Mouse (Mus musculus): ENCODE data around the gene Magi2. TPM values are rescaled to one million over a fixed set of nuclear protein-coding genes. Genes with fewer than 3 reads are reported as not detected.

The Magi2 gene
- total RNA-seq, 2 experiments from 2014 or later = 92.3 to 96.4 TPM

GRCm38 (mm10) chr5:20334549-20334948 lies 1107.7 kb downstream of the Magi2 start:
- no peak for DNase-seq (ENCODE audit: low spot score in 2 of 2)

DNA sequence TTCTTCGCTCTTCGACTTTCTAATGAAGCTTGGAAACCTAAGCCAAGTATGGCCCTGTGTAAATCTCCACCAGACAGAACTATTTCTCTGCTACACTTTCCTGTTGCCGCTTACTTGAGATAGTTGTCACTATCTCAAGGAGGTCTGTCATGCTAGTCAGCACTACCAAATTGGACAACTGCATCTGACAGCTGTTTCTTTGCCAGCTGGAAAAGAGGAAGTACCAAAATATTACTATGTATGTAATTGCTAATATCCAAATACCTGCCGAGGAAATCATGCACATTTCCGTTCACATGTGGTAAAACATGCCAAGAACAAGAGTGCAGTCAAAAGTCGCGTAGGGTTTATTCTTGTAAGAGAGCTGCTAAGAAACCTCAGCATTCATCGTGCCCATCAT lies 1126.1 kb downstream of the Magi2 start:
- DNase-seq (ENCODE audit: low spot score in 2 of 2) = no peak

DNA sequence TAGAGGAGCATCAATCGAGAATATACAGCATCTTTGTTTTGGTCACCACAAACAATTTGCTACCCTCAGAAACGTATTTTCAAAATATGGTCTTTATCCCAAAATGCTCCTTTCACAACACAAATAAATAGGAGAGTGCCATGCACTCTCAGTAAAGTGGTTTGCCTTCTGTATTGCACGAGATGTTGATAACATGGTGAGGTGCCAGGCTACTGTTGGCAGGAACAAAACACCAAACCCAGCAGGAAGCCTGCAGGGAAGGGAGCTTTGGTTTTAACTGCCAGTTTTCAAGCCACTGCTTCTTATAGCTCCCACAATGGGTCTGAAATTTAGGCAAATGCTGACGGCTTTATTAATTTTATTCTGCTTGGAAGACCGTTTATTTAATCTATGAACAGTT lies 1131.6 kb downstream of the Magi2 start:
- DNase-seq (ENCODE audit: low spot score in 2 of 2) = peak in 1 of 2 experiments; percentile 43

DNA sequence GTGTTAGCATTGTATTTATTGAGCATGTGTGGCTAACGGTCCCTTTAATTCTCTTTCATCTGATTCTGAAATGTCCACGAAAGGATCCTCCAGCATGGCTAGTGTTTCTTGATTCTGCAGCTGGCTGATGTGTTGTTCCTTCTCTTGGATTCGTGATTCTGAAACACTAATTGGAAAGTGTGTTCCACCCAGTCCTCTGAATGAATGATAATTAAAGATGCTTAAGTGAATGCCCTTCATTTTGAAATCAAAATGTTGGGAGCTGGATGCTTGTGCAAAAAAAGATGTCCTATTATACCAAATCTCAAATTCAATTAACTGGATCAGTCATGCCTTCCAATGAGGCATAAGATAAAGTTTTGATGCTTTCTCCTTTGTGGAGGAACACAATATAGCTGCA lies 1132.2 kb downstream of the Magi2 start:
- no peak for DNase-seq (ENCODE audit: low spot score in 2 of 2)

GRCm38 (mm10) chr5:20362154-20362553 lies 1135.3 kb downstream of the Magi2 start:
- DNase-seq (ENCODE audit: low spot score in 2 of 2) = no peak

DNA sequence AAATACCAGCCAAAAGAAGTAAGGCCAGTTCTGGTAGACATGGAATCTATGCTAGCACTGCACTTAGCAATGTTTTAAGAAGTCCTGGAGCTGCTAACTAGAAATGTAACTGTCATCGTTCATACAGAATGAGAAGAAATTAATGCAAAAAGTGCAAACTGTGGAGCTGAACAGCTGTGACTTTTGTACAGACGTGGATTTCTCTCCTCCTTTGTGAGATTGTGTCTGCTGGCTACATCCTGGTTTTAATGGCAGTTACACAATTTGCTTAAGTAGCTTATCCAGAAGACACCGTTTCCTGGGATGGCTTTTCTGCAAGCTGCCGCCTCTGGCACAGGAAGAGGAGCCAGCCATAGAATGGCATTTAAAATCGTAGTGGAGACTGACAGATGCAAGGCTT lies 1136.4 kb downstream of the Magi2 start:
- no peak for DNase-seq (ENCODE audit: low spot score in 2 of 2)

- DNase-seq (ENCODE audit: low spot score in 2 of 2) = no peak
Measured at GRCm38 (mm10) chr5:20373586-20373985, 1146.8 kb downstream of the Magi2 start.

DNA sequence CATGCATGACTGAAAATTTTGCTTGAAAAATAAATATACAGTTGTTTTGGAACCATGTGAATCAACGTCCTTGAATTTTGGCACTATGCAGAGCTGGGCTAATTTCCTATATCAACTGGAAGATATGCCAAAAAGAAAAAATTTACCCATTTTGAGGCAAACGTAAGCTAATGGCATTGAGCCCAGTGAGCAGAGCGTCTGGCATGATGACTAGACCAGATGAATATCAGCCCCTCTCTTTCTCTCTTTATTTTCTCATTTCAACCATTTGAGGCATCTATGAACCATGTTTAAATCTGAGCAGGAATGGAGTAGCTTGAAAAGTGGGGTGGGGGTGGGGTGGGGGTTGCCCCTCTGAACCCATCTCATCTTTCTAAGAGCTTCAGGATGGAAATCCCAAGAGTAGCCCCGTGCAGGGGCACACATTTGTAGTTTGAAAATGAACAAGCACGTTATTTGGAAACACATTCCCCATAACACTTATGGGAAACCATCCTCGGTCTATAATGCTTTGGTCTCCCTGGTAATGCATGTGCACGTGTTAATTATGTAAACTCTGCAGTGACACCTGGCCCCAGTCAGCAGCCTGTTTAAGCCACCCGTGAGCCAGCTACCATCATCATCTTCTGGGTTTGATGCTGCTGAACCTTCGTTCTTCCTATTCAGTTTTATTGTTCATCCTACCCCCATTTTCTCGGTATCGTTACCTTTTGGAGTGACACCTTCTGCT lies 1151.4 kb downstream of the Magi2 start:
- DNase-seq (ENCODE audit: low spot score in 2 of 2) = peak in 1 of 2 experiments; percentile 24

GRCm38 (mm10) chr5:20404533-20404932 lies 1177.7 kb downstream of the Magi2 start:
- DNase-seq (ENCODE audit: low spot score in 2 of 2) = no peak

- no peak for DNase-seq (ENCODE audit: low spot score in 2 of 2)
Measured at GRCm38 (mm10) chr5:20406626-20407025, 1179.8 kb downstream of the Magi2 start.

DNA sequence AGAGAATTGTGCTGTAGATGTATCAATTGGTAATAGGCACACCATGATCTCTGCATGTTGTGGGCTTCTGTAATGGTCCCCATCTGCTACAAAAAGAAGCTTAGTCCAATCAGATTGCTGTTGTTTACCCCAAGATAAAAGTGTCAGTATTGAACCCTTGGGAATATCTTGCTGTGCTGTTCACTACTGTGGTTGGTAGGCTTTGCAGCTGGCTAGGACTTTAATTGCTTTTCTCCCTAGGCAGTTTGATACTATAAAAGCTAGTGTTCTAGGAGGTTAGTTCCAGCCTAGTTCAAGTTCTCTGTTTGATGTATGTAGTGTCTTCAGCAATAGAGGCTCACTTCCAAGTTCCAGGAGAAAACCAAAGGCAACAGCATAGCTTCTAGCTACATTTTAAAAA lies 1188.5 kb downstream of the Magi2 start:
- no peak for DNase-seq (ENCODE audit: low spot score in 2 of 2)

DNA sequence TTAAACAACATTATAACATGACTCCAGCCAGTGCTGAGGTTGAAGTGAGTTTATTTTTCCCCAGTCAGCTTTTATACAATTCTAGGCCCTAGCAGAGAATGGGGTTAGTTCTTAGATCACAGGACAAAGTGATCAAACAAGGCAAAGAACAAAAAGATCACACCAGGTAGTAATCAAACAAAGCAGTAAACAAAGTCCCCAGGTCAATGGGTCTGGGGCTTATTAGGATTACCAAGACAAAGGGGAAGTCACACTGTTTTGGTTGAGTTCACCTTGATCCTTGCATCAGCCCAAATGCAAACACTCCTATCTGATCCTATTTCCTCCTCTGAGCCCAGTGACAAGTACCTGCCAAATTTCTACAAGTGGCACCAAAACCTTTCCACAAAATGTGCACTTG lies 1190.5 kb downstream of the Magi2 start:
- DNase-seq (ENCODE audit: low spot score in 2 of 2) = no peak

- no peak for DNase-seq (ENCODE audit: low spot score in 2 of 2)
Measured at GRCm38 (mm10) chr5:20432148-20432813, 1205.4 kb downstream of the Magi2 start.

DNA sequence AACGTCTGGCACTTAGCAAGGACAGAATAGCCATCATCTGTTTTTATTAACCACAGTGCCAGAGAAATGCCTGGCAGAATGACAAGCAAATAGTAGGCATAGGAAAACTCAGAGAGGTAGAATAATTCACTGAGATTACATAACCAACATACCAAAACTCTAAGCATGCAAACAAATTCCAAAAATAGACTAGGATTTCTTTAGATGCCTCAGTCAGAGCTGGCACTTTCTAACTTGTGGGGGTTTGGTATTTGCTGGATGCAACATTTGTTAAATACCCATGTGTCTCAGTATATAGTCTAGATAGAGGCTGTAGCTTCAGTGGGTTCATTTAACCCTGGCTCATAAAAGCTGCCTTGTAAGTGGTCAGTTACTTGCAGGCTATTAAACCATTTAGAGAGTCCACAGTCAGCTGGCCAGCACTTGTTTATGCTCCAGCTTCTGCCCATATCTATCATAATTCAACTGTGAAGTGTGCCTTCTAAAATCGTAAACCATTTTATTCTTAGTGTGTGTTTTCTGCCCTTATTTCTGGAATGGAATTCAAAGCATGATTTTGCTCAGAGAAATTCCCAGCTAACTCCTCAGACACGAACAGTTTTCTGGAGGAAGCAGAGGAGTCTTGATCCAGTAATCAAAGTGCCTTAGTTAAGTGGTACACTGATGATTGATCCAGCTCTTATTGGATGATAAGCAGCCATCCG lies 1219.8 kb downstream of the Magi2 start:
- DNase-seq (ENCODE audit: low spot score in 2 of 2) = no peak

- no peak for DNase-seq (ENCODE audit: low spot score in 2 of 2)
Measured at GRCm38 (mm10) chr5:20456106-20456505, 1229.3 kb downstream of the Magi2 start.

DNA sequence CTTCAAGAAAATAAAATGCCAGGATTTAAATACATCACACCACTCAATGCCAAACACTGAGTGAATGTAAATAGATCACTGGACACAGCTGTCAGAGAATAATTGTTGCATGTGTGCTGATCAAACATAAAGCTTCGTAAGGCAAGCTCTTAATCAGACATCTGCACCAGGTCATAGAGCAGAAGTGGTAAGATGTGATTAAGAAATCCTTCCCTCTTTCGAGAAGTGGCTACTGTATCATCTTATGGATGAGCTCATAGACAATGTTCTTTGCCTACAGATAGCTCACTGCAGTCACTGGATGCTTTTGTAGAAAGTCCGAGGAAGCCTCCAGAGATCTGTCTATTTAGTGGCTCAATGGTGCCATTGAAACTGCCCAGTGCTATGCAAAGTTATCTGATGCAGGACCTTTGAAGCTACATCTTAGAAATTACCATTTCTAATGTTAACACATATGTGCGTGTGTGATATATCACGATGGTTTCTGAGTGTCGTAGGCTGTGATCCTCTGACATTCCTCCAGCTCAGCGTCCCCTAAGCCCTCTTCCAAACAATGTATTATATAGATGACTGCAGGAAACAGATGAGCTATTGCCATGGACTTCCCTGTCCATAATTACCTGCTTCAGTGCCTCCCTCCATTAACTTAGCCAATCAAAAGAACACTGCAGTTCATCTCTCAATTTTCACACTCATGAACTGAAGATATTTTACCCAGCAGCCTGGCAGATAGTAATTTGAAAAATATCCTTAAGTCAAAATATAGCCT lies 1231.1 kb downstream of the Magi2 start:
- DNase-seq (ENCODE audit: low spot score in 2 of 2) = no peak

DNA sequence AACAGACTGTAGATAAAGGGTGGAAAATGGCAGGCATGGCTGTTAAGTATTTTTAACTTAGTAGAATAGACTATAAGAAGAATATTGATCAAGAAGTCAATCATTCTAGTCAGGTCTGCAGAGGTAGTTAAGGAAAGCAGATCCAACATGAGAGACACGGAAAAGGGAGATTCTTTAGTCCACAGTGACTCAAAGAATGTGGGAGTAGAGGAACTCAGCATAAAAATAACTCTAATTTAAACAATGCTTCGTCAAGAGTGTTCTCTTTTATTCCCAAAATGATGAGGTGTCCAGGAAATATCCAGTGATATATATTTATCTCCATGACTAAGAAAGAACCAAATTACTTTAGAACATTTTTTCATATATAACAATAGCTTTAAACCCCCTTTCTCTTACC lies 1234.9 kb downstream of the Magi2 start:
- DNase-seq (ENCODE audit: low spot score in 2 of 2) = no peak

GRCm38 (mm10) chr5:20462376-20462775 lies 1235.5 kb downstream of the Magi2 start:
- peak; percentile 27 to 44 for DNase-seq (ENCODE audit: low spot score in 2 of 2)

DNA sequence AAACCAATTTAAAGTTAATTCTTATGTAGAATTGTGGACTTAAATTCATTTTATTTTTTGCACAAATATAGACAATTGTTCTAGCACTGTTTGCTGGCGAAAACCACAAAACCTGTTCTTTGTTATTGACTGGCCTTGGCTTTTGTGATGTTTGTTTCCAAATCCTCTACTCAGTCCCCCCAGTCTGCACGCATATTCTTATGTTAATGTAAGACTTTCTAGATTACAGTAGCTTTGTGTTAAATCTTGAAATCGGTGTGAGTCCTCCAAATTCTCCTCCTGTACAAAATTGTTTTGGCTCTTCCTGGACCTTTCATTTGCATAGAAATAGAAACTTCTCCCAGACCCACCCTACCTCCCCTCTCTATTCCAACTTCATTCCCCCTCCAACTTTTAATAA lies 1242.9 kb downstream of the Magi2 start:
- DNase-seq (ENCODE audit: low spot score in 2 of 2) = no peak

GRCm38 (mm10) chr5:20470466-20470865 lies 1243.6 kb downstream of the Magi2 start:
- no peak for DNase-seq (ENCODE audit: low spot score in 2 of 2)

GRCm38 (mm10) chr5:20484505-20484904 lies 1257.7 kb downstream of the Magi2 start:
- DNase-seq (ENCODE audit: low spot score in 2 of 2) = no peak

- no peak for DNase-seq (ENCODE audit: low spot score in 2 of 2)
Measured at GRCm38 (mm10) chr5:20491911-20492310, 1265.1 kb downstream of the Magi2 start.

Measured in layer of hippocampus, postnatal 10 days (tissue).